Mouse (Mus musculus) liver, postnatal 0 days (tissue): ENCODE measurements around the gene Dcun1d2. TPM values are rescaled to one million over a fixed set of nuclear protein-coding genes. Genes with fewer than 3 reads are reported as not detected.
"Not testable (repeated sequence)": the region's sequence is repeated elsewhere in the genome, so short reads cannot be mapped to it uniquely, and the experiment has no call there.

Experiments used
- ATAC-seq: fragments of 200-750 bp; cut with Nextera tagmentation; 2 replicates; pipeline ENCODE4 v1.8.0; 2017; ENCODE audit warnings: mild to moderate bottlenecking, moderate library complexity
- DNase-seq: peaks from one replicate; pipeline ENCODE4 v3.0.0-alpha.2; 2016
- H3K27ac ChIP-seq: fragments of 300-500 bp; sonication (generic); 2 replicates; pipeline ENCODE4 v1.5.1; 2014; ENCODE audit warnings: antibody characterized with exemption, moderate library complexity, mild to moderate bottlenecking, low read depth
- H3K27me3 ChIP-seq: fragments of 300-500 bp; sonication (generic); 2 replicates; pipeline ENCODE4 v1.6.1; 2014; ENCODE audit warnings: low read length, control low read depth, mixed read lengths; ENCODE audit not compliant: insufficient read depth
- H3K36me3 ChIP-seq: fragments of 300-500 bp; sonication (generic); replicated peaks from 2 replicates; pipeline ENCODE4 v1.6.1; 2014; ENCODE audit warnings: mild to moderate bottlenecking, control low read depth, low read length, moderate library complexity, mixed read lengths; ENCODE audit not compliant: insufficient read depth
- H3K4me1 ChIP-seq: fragments of 300-500 bp; sonication (generic); 2 replicates; pipeline ENCODE4 v1.6.1; 2014; ENCODE audit warnings: antibody characterized with exemption, mild to moderate bottlenecking, control low read depth; ENCODE audit not compliant: insufficient read depth
- H3K4me2 ChIP-seq: fragments of 300-500 bp; sonication (generic); 2 replicates; pipeline ENCODE4 v1.6.1; 2014; ENCODE audit warnings: low read depth, mild to moderate bottlenecking, low read length, moderate library complexity, mixed read lengths
- H3K4me3 ChIP-seq: fragments of 300-500 bp; sonication (generic); 2 replicates; pipeline ENCODE4 v1.5.1; 2014; ENCODE audit warnings: low read depth, low read length
- H3K9ac ChIP-seq: fragments of 300-500 bp; sonication (generic); replicated peaks from 2 replicates; pipeline ENCODE4 v1.6.1; 2014; ENCODE audit warnings: mild to moderate bottlenecking, moderate library complexity
- H3K9me3 ChIP-seq: fragments of 300-500 bp; sonication (generic); 2 replicates; pipeline ENCODE4 v1.6.1; 2016; ENCODE audit warnings: mild to moderate bottlenecking, control low read depth, low read length, mixed read lengths
- CTCF ChIP-seq: sonication (generic); IDR thresholded peaks from 2 replicates; pipeline ENCODE4 v1.5.1; 2016; ENCODE audit warnings: antibody characterized with exemption, low read depth
- EP300 ChIP-seq: IDR thresholded peaks from 2 replicates; pipeline ENCODE4 v1.6.1; 2016; ENCODE audit warnings: antibody characterized with exemption, low read depth, mild to moderate bottlenecking
- WGBS: fragments of 180-500 bp; shearing (Covaris S2); extraction: QIAGEN DNeasy Blood & Tissue Kit; methylation state at CpG from one replicate; pipeline ENCODE4 v1.1.7; 2014; ENCODE audit not compliant: insufficient replicate concordance; 5-methylcytosine and 5-hydroxymethylcytosine counted together
- polyA plus RNA-seq: library from polyadenylated mRNA; unstranded; fragments of >200 nt; fragmentation: Nextera tagmentation; extraction: Ambion mirVana; gene quantifications from 2 replicates; pipeline ENCODE4 v1.2.1, GENCODE M21; 2015

Gene Dcun1d2
- polyA plus RNA-seq: 5.0 and 5.9 TPM in 2 replicates

DNA sequence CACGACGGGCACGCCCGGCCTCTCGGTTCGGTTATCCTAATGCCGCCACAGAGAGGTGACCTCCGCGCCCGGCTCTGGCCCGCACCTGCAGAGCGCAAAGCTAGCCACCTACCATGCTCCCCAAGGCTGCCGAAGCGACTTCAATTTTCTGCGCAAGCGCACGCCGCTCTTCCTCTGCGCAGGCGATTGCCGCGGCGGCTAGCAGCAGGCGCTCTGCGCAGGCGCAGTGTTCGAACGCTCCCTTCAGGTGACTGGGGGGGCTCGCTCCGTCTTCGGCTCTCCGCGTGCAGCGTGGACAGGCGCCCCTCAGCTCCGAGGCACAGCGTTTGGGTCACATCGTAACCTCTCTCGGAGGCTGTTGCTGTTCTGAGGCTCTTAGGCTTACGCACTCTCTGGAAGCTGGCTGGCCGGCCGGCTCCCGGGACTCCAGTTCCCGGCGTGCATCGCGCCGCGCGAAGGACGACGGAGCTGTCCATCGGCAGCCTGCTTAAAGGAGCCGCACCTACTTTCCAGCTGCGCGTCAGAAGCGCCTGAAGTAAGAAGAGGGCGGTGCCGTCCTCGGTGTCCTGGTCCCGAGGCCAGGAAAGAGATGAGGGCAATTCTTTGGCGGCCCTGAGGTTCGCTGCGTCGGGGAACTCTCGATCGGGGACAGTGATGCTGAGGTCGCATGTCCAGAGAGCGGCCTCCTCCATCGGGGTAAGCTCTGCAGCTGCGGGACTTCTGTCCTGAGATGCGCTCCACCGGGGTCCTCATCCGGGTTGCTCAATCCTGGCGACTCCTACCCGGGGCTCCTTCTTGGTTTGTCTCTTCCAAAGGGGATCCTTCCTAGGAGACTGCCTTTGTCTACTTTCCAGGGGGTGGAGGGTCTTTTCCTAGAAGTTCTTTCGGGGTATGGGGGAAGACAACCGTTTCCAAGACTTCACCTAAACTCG is at the start of gene Dcun1d2, which contains the start of gene Tmco3:
Gene Dcun1d2, minus strand, starts transcription at position 440 of the 932 bp plus-strand sequence.
Gene Tmco3, plus strand, starts transcription at position 499 of the 932 bp plus-strand sequence.
- Histone ChIP-seq H3K9ac (peak within 1 kb of the TSS; percentile 75), H3K4me3 (peak within 1 kb of the TSS; percentile 79), H3K27me3 (no peaks in the 10 kb centered on the region), H3K27ac (peak within 1 kb of the TSS; percentile 98), H3K36me3 (no peaks in the 10 kb centered on the region; the same call in 1 of the 2 replicates), H3K4me2 (peak within 1 kb of the TSS; percentile 92), H3K9me3 (no peaks in the 10 kb centered on the region), H3K4me1 (peaks cover 17% of the 10 kb centered on the region)
- TF ChIP-seq CTCF (no peak), EP300 (no peak)
- under 1% methylated on average over 72 of the region's 79 CpGs for WGBS
- peak; percentile 95 for DNase-seq
- peak; percentile 93 for ATAC-seq

- no peak for TF ChIP-seq CTCF
- TF ChIP-seq EP300: no peak
- 55% methylated on average over 3 of the region's 3 CpGs for WGBS
- Histone ChIP-seq H3K27me3 (no peaks in the 10 kb centered on the region), H3K4me2 (peak overlapping the region; percentile 97), H3K27ac (peak overlapping the region; percentile 59; the same call in 1 of the 2 replicates), H3K36me3 (peaks cover 19% of the 10 kb centered on the region), H3K9me3 (no peaks in the 10 kb centered on the region), H3K9ac (no peak overlapping the region; the same call in 1 of the 2 replicates), H3K4me1 (peaks cover 22% of the 10 kb centered on the region), H3K4me3 (0 out of 2 replicates have a peak overlapping the region, but pooled peaks have one; percentile 84)
- ATAC-seq (no peak), DNase-seq (no peak)
Observed at GRCm38 (mm10) chr8:13337678-13338077, 49.7 kb upstream of the Dcun1d2 start.

- H3K4me2 ChIP-seq: 0 out of 2 replicates have a peak overlapping the region, but pooled peaks have one; percentile 97
- H3K4me3 ChIP-seq, H3K27me3 ChIP-seq, H3K9me3 ChIP-seq, H3K9ac ChIP-seq, ATAC-seq: not testable (repeated sequence)
- H3K36me3 ChIP-seq: peaks cover 17% of the 10 kb centered on the region
- DNase-seq: peak; percentile 42
- peaks cover 22% of the 10 kb centered on the region for H3K4me1 ChIP-seq
- peak overlapping the region; percentile 60; the same call in 1 of the 2 replicates for H3K27ac ChIP-seq
- 38% methylated on average over 6 of the region's 6 CpGs for WGBS
Observed at GRCm38 (mm10) chr8:13337245-13337644, 49.3 kb upstream of the Dcun1d2 start.

DNA sequence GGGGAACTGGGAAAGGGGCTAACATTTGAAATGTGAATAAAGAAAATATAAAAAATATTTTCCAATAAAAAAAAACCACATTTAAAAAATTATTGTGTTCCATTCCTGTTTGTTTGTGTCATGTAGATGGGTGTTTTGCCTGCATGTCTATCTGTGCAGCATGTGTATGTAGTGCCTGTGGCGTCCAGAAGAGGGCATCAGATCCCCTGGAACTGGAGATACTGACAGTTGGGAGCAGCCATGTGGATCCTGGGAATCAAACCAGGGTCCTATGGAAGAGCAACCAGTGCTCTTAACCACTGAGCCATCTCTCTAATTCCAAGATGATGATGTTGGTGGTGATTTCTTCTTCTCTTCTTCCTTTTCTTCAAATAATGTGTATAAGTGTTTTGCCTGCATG is 46.7 kb upstream of the Dcun1d2 start:
- Histone ChIP-seq H3K4me1 (peaks cover 11% of the 10 kb centered on the region; the same call in 1 of the 2 replicates), H3K4me3 (no peak overlapping the region), H3K4me2 (no peak overlapping the region), H3K36me3 (no peaks in the 10 kb centered on the region), H3K9ac (no peak overlapping the region), H3K9me3 (no peaks in the 10 kb centered on the region), H3K27me3 (no peaks in the 10 kb centered on the region), H3K27ac (no peak overlapping the region)
- WGBS: 45% methylated on average over 1 of the region's 1 CpGs
- TF ChIP-seq EP300 (no peak), CTCF (peak; percentile 56)
- ATAC-seq (no peak), DNase-seq (no peak)

- ATAC-seq: 0 out of 2 replicates have a peak, but pooled peaks have one; percentile 33
Observed at GRCm38 (mm10) chr8:13326598-13326997, 38.7 kb upstream of the Dcun1d2 start.

DNA sequence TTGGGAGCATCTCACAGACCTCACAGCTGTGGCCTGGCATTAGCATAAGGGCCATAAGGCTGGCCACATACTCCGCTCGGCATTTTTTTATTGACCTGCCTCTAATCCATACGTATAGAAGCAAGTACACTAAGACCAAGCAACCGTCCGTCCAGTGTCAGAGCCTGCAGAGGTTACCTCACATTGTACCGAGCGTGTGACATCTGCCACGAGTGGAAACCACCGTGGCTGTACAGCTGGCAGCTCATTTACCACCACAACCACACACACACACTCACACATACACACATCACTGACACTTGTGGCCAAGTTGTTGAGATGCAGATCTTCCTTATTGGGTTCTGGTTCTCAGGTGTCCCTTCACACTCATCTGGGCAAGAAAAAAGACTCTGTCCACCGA is 28.7 kb upstream of the Dcun1d2 start:
- no peak for DNase-seq
- Histone ChIP-seq H3K4me1 (no peaks in the 10 kb centered on the region), H3K4me3 (no peak overlapping the region), H3K36me3 (no peaks in the 10 kb centered on the region; the same call in 1 of the 2 replicates), H3K27me3 (no peaks in the 10 kb centered on the region), H3K4me2 (no peak overlapping the region), H3K9ac (no peak overlapping the region), H3K9me3 (no peaks in the 10 kb centered on the region), H3K27ac (no peak overlapping the region)
- ATAC-seq: no peak
- TF ChIP-seq EP300: no peak
- TF ChIP-seq CTCF: no peak
- 81% methylated on average over 10 of the region's 10 CpGs for WGBS

More at GRCm38 (mm10) chr8:13326598-13326997, 38.7 kb upstream of the Dcun1d2 start:
- peaks cover 4% of the 10 kb centered on the region; the same call in 1 of the 2 replicates for H3K4me1 ChIP-seq
- H3K9ac ChIP-seq: no peak overlapping the region
- no peak overlapping the region for H3K4me2 ChIP-seq
- peak; percentile 34 for DNase-seq
- no peak for TF ChIP-seq EP300
- peak; percentile 68 for TF ChIP-seq CTCF
- no peaks in the 10 kb centered on the region for H3K36me3 ChIP-seq
- no peaks in the 10 kb centered on the region for H3K27me3 ChIP-seq
- 0 out of 2 replicates have a peak overlapping the region, but pooled peaks have one; percentile 2 for H3K27ac ChIP-seq
- WGBS: 24% methylated on average over 5 of the region's 5 CpGs
- no peak overlapping the region for H3K4me3 ChIP-seq
- H3K9me3 ChIP-seq: no peaks in the 10 kb centered on the region
